Mouse (Mus musculus): ENCODE results near the gene Scap.

- TF ChIP-seq CTCF (IDR thresholded peaks at IDR 0.05; ENCODE audit: low read depth, low read length) (no peak), POLR2A (IDR thresholded peaks at IDR 0.05; ENCODE audit: borderline replicate concordance, low read depth, low read length) (no peak)
Observed at GRCm38 (mm10) chr9:110293873-110294415, 39.1 kb upstream of the Scap start.

All from bone marrow macrophage, adult 2 months (primary cell).